Mouse (Mus musculus) CH12.LX (cell line): ENCODE measurements at regions not wholly inside any gene's neighbourhood (a gene's known extent, or its start where the extent isn't known, plus 50 kb on each side); places are given as distances from the start of the nearest gene placed in this dataset.

ENCODE experiments used
- CTCF ChIP-seq, 2 experiments: IDR thresholded peaks in 1 of 2; conservative IDR thresholded peaks in 1 of 2; 2 replicates each; pipeline ENCODE4 v1.5.1; 2011 to 2012; ENCODE audit warnings: low read depth in 2 of 2, low read length in 2 of 2, improper control_type of control experiment in 1 of 2, inconsistent platforms in 1 of 2, mild to moderate bottlenecking in 1 of 2, moderate library complexity in 1 of 2
- KAT2A ChIP-seq: IDR thresholded peaks from 2 replicates; pipeline ENCODE4 v1.6.1; 2012; ENCODE audit warnings: low read length, improper control_type of control experiment, inconsistent platforms; ENCODE audit not compliant: insufficient replicate concordance
- NELFE ChIP-seq: IDR thresholded peaks from 2 replicates; pipeline ENCODE4 v1.6.1; 2011; ENCODE audit warnings: low read depth, low read length, improper control_type of control experiment
- RAD21 ChIP-seq: IDR thresholded peaks from 2 replicates; pipeline ENCODE4 v1.6.1; 2011; ENCODE audit warnings: low read depth, mild to moderate bottlenecking, low read length, improper control_type of control experiment, moderate library complexity

- no peak for TF ChIP-seq NELFE
- no peak for TF ChIP-seq KAT2A
- TF ChIP-seq RAD21: no peak
- TF ChIP-seq CTCF (conservative IDR thresholded peaks at IDR 0.05 in 1 of 2, IDR thresholded peaks at IDR 0.05 in 1 of 2; ENCODE audit: low read depth in 2 of 2, low read length in 2 of 2): no peak
These were observed 113.6 kb upstream of the Ercc6l2 start for GRCm38 (mm10) chr13:63701199-63702175.
